Mouse (Mus musculus) CD4-positive, CD25-positive, alpha-beta regulatory T cell, adult 9 weeks (primary cell): Measurements from ENCODE around the gene Sh3bp5l. TPM values are rescaled to one million over a fixed set of nuclear protein-coding genes. Genes with fewer than 3 reads are reported as not detected.

Experiments used
- polyA plus RNA-seq: library from polyadenylated mRNA; unstranded; fragments of 100-300 nt; shearing (Covaris generic); gene quantifications from one replicate; pipeline ENCODE4 v1.2.1, GENCODE M21; 2017

The Sh3bp5l gene
- polyA plus RNA-seq = 30.6 TPM

GRCm38 (mm10) chr11:58330276-58331148 is at the start of gene Sh3bp5l, which contains the start of gene Zfp672:
Gene Sh3bp5l (plus strand): TSS chr11:58330724.
Gene Zfp672 (minus strand): TSS chr11:58330339.

GRCm38 (mm10) chr11:58306860-58307308 is 23.6 kb upstream of the Sh3bp5l start, which contains the start of gene Zfp692:
Gene Zfp692 (plus strand): TSS chr11:58307069.

GRCm38 (mm10) chr11:58378763-58379278 is 48.3 kb downstream of the Sh3bp5l start, which contains the start of gene Lypd8:
Gene Lypd8 (plus strand): TSS chr11:58379043.

Other genes starting within 250 kb of the Sh3bp5l start
- gene Gm12248, start 237.6 kb upstream of the Sh3bp5l start, polyA plus RNA-seq = 0.24 TPM
- 129 TPM for gene Cnot8, start 226.6 kb upstream of the Sh3bp5l start, polyA plus RNA-seq
- 8.9 TPM for gene Gemin5, start 162.2 kb upstream of the Sh3bp5l start, polyA plus RNA-seq
- 93.1 TPM for gene Mrpl22, start 159.1 kb upstream of the Sh3bp5l start, polyA plus RNA-seq
- gene Igtp, start 131.2 kb upstream of the Sh3bp5l start, polyA plus RNA-seq = 465 TPM
- gene Irgm2, start 131.1 kb upstream of the Sh3bp5l start, polyA plus RNA-seq = 79.4 TPM
- gene 4930438A08Rik, start 55.9 kb upstream of the Sh3bp5l start, polyA plus RNA-seq = not detected
- 14.4 TPM for gene Zfp692, start 23.7 kb upstream of the Sh3bp5l start, polyA plus RNA-seq
- 53.7 TPM for gene Zfp672, start 385 bp upstream of the Sh3bp5l start, polyA plus RNA-seq
- gene Lypd8, start 48.3 kb downstream of the Sh3bp5l start, polyA plus RNA-seq = not detected
- not detected for gene 1810065E05Rik, start 90.4 kb downstream of the Sh3bp5l start, polyA plus RNA-seq
- gene Gm12253, start 101.8 kb downstream of the Sh3bp5l start, polyA plus RNA-seq = not detected
- not detected for gene Lypd9, start 122.2 kb downstream of the Sh3bp5l start, polyA plus RNA-seq
- gene Olfr30, start 131.5 kb downstream of the Sh3bp5l start, polyA plus RNA-seq = not detected
- not detected for gene Olfr332, start 161.8 kb downstream of the Sh3bp5l start, polyA plus RNA-seq
- not detected for gene Olfr331, start 171.8 kb downstream of the Sh3bp5l start, polyA plus RNA-seq
- gene Olfr330, start 204.1 kb downstream of the Sh3bp5l start, polyA plus RNA-seq = not detected
- gene Olfr329-ps, start 215.7 kb downstream of the Sh3bp5l start, polyA plus RNA-seq = not detected
- gene Olfr328, start 224.9 kb downstream of the Sh3bp5l start, polyA plus RNA-seq = not detected
- gene Olfr224, start 239.8 kb downstream of the Sh3bp5l start, polyA plus RNA-seq = not detected
- not detected for gene Olfr325, start 247.0 kb downstream of the Sh3bp5l start, polyA plus RNA-seq